Mouse (Mus musculus) CH12F3 (cell line): ENCODE measurements around the gene Letm1.

ENCODE experiments used
- in situ Hi-C: fragments of 300-500 bp; cut with MboI; formaldehyde crosslinking; loops from 2 replicates; pipeline ENCODE4 v1.14.3; 2020; ENCODE audit warnings: low sequenced_read_pairs

Letm1 gene

DNA sequence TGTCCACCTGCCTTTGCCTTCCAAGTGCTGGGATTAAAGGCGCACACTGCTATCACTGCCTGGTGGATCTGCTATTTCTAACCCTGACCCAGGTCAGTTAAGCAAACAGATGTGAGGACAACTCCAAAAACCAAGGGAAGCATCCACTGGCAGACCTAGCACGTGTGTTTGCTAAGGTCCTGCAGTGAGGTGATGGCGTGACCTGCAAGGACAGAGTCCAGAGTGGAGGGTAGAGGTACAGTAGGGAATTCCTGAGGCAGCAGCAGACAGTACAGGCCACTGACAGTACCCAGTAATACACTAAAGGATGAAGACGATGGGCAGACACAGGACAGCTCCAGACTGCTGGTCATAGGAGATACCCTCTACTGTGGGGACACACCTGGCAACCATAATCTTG, 42.1 kb downstream of the Letm1 start:
- in situ Hi-C loops: loop anchor here (5.0 kb wide), 1 partner anchor 53 kb away; no protein-coding TSS in a partner anchor

DNA sequence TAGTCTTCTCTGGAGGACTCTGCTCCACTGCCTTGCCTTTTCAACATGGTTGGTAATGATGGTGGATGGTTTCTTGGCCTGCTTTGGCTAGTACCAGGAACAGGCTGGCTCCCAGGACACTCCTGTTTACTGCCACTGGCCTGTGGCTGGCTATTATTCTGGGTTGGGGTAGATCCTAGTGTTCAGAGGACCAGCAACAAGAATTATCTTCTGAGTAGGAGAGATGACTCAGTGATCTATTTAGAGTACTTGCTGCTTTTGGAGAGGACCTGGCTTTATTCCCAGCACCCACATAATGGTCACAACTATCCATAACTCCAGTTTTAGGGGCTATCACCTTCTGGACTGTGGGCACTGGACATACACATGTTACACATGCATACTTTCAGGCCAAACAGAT, 44.3 kb downstream of the Letm1 start:
- in situ Hi-C loops: no loop called here

DNA sequence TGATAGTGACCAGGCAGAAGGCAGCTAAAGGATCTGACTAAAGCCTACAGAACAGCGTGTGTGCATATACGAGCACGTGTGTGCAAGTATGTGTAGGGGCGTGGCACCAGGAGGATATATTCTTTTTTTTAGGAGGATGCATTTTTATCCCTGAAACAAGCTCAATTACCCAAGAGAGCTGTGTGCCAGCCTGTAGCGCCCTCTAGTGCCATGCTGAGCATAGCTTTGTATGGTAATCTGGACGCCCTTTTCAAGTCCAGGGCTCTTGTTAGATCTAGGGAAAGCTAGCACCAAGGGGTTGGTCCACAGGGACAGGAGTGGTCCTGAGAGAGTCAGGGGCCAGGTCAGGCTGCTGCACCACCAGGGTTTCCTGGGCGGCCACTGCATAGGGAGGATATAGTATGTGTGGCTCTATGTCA, 44.7 kb downstream of the Letm1 start:
- in situ Hi-C loops: no loop called here

GRCm38 (mm10) chr5:33736230-33736629, 46.4 kb downstream of the Letm1 start:
- in situ Hi-C loops: no loop called here

DNA sequence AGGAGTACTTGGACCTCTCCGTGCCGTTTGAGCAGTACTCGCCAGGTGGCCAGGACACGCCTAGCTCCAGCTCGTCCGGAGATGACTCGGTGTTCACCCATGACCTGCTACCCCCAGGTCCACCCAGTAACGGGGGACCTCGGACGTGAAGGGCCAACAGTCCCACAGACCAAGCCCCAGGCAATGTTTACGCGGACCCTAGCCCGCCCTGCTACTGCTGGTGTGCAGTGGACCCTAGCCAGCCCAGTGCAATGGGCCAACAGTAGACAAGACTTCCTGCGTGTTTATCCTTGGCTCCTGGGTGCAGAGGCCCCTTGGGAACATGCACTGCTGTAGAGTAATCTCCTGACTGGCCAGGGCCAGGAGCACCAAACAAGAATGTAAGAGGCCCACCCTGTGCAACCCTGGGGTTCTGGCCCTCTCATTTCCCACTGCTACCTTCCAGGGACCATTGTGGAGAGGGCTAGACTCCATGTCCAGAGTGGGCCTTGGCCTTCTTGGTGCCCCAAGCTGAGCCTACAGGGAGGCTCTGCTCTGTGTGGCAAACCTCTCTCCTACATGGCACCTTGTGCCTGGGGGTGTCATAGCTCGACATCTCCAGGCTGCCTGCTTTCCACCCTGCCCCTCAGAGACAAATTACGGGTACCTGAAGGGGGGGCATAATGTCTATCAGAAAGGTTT, 47.1 kb downstream of the Letm1 start:
- in situ Hi-C loops: no loop called here

DNA sequence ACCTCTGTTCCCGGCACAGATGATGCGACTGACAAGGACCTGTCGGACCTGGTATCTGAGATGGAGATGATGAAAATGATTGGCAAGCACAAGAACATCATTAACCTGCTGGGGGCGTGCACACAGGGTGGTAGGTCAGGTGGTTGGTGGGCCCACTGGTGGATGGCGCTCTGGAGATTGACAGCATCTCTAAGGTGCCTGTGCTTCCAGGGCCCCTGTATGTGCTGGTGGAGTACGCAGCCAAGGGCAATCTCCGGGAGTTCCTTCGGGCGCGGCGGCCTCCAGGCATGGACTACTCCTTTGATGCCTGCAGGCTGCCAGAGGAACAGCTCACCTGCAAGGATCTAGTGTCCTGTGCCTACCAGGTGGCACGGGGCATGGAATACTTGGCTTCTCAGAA, 48.8 kb downstream of the Letm1 start:
- in situ Hi-C loops: no loop called here

- in situ Hi-C loops: no loop called here
These were observed 51.6 kb downstream of the Letm1 start for GRCm38 (mm10) chr5:33731051-33731450.

DNA sequence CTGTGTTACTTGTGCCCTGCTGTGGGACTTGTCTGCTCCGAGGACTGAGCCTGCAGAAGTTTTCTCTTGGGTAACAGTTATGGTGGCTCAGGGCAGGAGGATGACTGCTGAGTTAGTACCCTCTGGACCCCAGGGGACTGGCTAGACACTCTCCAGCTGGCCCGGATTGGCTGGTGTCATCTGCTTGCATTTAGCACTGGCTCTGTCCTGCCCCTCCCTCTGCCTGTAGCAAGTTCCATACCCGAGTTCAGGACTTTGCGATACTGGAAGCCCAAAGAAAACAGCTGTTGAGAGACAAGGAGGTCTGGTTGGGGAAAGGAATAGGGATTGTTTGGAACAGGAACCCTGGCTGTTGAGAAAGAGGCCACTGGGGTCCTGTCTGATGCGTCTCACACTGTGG, 52.1 kb downstream of the Letm1 start:
- in situ Hi-C loops: no loop called here

- in situ Hi-C loops: no loop called here
These were observed 53.8 kb downstream of the Letm1 start for GRCm38 (mm10) chr5:33728841-33729240.

DNA sequence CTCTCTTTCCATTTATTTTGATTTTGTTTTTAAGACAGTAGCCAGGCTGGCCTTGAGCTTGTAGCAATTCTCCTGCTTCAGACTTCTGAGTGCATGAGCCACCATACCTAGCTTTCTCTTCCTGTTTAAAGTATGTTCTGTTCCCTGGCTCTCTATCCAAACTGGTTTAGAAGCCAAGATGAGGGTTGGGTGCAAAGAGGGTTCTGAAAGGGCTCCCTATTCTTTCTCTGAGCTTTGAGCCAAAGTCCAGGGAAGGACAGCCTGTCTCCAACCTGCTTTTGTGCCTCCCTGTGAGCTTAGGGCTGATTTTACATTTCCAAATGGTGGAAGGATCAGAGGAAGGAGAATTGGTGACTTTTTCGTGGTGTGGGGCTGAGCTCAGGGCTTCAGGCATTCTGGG, 55.7 kb downstream of the Letm1 start:
- in situ Hi-C loops: no loop called here

DNA sequence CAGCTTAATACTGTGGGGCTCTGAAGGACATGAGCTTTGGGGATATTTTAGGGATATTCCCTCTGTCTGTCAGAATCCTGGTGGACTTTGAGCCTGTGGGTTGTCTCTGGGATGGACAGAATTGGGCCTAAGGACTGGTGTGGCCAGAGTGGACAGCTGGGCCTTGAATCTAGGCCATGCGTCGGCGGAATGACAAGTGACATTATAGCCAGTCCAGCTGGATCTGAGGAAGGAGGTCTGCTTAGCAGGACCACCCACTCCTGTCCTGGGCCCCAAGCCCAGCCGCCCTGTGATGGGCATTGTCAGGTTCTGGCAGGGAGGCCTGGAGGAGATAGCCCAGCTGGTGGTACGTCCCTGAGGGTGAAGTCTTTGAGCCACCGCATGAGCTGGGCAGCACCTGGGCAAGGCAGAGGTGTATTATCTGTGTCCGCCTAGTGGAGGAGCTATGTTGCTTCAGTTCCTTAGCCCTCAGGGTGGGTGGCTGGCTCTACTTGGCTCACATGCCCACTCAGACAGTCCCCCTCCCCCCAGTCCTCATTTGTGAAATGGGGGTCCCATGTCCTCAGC, 56.5 kb downstream of the Letm1 start:
- in situ Hi-C loops: no loop called here

DNA sequence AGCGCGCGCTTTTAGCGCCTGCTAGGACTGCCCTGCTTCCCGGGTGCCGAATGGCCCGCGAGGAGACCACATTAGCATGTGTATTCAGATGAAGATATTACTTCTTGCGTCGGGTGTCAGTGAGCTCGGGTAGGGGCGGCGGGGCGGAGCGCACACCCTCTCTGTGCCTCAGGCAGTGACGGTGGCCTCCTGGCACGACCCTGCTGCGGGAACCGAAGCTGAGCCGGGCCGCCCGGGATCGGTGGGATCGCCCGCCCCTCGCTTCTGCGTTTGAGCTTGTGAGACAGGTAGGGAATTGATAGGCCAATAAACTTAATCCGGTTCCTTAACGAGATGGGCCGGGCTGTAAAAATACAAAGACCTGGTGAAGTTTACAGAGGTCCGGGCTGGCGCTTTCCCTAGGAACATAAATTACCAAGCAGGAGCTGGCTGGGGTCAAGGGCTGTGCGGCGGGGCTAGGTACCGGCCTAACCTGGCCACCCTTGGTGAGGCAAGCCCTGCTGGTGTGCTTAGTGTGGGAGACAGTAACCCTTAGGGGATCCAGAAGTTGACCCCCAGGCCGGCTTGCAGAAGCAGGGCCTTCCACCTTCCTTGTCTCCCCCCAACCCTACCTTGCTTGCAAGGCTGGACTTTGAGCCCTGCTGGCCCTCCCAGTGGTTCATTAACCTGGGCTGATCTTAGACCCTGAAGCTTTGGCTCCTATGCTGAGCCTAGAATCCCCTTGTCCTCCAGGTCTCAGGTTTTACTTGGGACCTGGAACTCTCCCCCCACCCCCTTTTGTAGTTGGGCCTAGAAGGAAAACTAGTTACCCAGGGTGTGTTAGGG, 58.8 kb downstream of the Letm1 start:
- in situ Hi-C loops: no loop called here

DNA sequence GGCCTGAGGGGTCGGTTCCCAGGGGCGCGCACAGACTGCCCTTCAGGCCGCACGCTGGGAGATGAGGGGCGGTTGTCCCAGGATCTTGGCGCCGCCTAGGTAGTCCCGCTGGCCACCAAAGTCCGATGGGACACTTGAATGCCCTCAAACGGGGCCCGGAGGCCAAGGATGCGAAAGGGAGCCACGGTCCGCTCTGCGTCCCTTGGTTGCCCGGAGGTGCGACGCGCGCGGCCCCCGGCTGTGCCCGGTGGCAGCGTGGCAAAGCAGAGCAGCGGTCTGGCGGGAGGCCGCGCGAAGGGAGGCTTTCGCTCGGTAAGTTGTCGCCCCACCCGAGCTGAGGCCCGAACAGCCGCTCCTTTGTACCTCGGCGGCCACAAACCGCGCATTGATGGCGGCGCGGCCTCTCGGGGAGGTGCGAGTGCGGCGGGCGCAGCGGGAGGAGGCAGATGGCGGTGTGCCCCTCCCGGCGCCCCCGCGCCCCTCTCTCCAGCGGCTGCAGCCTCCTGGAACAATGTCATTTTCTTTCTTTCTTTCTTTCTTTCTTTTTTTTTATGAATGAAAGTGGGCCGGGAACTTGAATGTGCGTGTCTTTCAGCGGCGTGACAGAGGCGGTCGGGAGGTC, 59.5 kb downstream of the Letm1 start:
- in situ Hi-C loops: no loop called here

DNA sequence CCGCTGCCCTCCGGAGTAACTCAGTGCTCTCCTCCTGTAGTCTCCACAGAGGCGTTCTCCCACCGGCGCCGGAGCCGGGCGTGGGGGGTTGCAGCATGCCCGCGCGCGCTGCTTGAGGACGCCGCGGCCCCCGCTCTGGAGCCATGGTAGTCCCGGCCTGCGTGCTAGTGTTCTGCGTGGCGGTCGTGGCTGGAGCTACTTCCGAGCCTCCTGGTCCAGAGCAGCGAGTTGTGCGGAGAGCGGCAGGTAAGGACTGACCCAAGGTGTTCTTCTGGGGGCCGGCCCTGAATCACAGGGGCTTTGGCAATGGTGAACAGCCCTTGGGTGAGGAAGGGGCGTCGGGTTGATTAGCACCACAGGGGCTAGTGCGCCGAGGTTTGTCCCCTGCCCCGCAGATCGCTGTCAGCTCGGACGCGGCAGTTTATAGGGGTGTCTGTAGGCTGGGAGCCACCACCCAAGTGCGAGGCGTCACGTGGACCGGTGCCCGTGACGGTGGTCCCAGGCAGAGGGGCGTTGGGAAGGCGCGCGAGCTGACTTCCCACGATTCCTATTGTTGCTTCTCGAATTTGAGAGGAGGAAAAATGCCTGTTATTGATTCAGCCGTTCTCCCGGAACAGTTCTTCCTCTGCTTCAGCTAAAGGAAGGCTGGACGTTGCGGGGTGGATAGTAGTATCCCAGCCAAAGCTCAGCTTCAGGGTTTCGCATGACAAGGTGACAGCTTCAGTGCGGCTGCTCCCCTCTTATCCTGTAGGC, 60.2 kb downstream of the Letm1 start:
- in situ Hi-C loops: no loop called here

DNA sequence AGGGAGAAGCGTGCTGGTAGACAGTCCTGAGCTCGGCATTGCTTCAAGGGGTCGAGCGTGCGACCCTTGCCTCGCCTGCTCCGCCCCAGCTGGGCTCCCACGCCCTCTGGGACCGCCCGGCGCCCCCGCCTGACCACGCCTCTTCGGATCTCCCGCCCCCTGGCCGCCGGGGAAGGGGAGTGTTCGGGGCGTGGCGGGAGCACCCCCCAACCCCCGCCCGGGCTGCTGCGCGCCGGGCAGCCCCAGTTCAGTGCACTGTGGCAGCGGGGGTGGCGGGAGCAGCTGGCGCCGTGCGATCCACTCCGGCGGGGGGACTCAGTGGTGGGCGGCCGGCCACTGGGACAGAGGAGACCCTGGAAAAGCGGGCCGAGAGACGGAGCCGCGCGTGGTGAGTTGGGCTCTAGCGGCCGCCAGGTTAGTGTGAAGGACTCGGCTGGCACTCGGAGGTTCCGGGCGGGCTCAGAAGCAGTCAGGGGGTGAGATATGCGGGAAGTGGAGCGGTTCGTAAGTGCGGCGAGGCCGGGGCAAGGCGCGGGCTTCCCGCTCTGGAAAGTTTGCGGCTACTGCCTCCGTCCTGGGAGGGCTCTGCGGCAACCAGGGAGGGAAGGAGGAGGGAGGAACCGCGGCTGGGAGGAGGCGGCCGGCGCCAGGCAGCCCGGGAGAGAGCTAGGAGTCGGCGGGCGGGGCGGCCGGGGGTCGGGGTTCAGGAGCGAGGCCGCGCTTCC, 60.9 kb downstream of the Letm1 start, which contains the start of gene Fgfr3:
TSS of gene Fgfr3 (plus strand) at position 134 of the 725 bp plus-strand sequence.
- in situ Hi-C loops: no loop called here

- in situ Hi-C loops: no loop called here
These were observed 61.6 kb downstream of the Letm1 start for GRCm38 (mm10) chr5:33720852-33721490.

DNA sequence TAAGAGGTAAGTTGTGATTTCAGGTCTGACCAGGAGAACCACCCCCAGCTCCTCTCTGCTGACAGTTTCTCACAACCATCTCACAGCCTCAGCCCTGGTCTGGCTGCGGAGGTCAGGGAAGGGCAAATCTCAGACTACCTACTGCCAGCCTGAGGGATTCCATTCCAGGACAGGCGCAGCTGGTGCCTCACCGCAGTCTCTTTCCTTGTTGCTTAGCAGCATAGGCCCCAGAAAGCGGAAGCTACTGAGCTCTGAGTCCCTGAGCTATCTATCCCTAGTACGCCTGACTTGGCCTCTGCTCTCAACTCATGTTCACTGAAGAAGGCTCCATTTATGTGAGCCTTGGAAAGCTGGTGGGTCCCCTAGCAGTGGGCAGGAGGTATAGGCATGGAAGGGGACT, 64.2 kb downstream of the Letm1 start:
- in situ Hi-C loops: no loop called here

DNA sequence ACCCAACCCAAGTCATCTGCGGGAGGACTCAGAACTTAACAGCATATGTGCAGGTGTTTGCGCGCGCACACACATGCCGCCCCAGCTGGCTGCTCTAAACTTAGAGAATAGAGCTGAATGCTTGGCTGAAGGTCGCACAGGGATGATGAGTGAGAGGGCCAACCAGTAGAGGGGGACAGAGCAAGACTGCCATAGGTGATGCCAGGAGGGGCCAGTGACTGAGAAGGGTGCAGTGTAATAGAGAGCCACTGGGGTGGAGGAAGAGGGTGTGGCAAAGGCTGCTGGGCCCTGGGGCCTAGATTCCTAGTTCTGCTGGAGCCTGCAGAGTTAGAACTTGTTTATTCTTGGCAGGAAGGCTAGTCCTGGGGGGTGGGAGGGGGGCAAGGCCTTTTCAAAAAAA, 66.2 kb downstream of the Letm1 start:
- in situ Hi-C loops: no loop called here

GRCm38 (mm10) chr5:33715182-33715581, 67.4 kb downstream of the Letm1 start:
- in situ Hi-C loops: no loop called here

GRCm38 (mm10) chr5:33712550-33712949, 70.1 kb downstream of the Letm1 start:
- in situ Hi-C loops: no loop called here
